Mouse (Mus musculus): ENCODE results near the gene Mlx. TPM values are rescaled to one million over a fixed set of nuclear protein-coding genes. Genes with fewer than 3 reads are reported as not detected.
A peak's percentile ranks its signal among the peaks of the same experiment; 100 is the strongest.

The Mlx gene
- polyA plus RNA-seq, 1 experiment from 2014 or later = 61.6 TPM

- Histone ChIP-seq H3K9ac (ENCODE audit: low read length) (no peak overlapping the region), H3K4me2 (ENCODE audit: low read depth) (no peak overlapping the region), H3K4me3 (ENCODE audit: low read depth, low read length) (no peak overlapping the region), H3K9me3 (ENCODE audit: control insufficient read depth, low read length) (no peaks in the 10 kb centered on the region), H3K27ac (ENCODE audit: low read depth, low read length) (no peak overlapping the region), H3K36me3 (ENCODE audit: control insufficient read depth, insufficient read depth, low read length) (peaks cover 2% of the 10 kb centered on the region), H3K4me1 (ENCODE audit: control insufficient read depth, insufficient read depth, low read length) (no peaks in the 10 kb centered on the region), H3K27me3 (ENCODE audit: control insufficient read depth, insufficient read depth, low read length) (no peaks in the 10 kb centered on the region)
- ATAC-seq (ENCODE audit: insufficient read depth, low FRiP score, low TSS enrichment) (no peak), DNase-seq (ENCODE audit: low spot score) (no peak)
- 95% methylated on average over 10 of the region's 10 CpGs for WGBS
These were observed 34.2 kb upstream of the Mlx start for GRCm38 (mm10) chr11:101052751-101053473.

- no peaks in the 10 kb centered on the region for H3K9me3 ChIP-seq (ENCODE audit: control insufficient read depth, low read length)
- H3K27ac ChIP-seq (ENCODE audit: low read depth, low read length) = no peak overlapping the region
- ATAC-seq (ENCODE audit: insufficient read depth, low FRiP score, low TSS enrichment) (no peak), DNase-seq (ENCODE audit: low spot score) (no peak)
- no peak overlapping the region for H3K9ac ChIP-seq (ENCODE audit: low read length)
- 93% methylated on average over 1 of the region's 1 CpGs for WGBS
- no peaks in the 10 kb centered on the region for H3K27me3 ChIP-seq (ENCODE audit: control insufficient read depth, insufficient read depth, low read length)
- peaks cover 2% of the 10 kb centered on the region for H3K36me3 ChIP-seq (ENCODE audit: control insufficient read depth, insufficient read depth, low read length)
- no peaks in the 10 kb centered on the region for H3K4me1 ChIP-seq (ENCODE audit: control insufficient read depth, insufficient read depth, low read length)
- H3K4me2 ChIP-seq (ENCODE audit: low read depth) = no peak overlapping the region
- H3K4me3 ChIP-seq (ENCODE audit: low read depth, low read length) = no peak overlapping the region
These were observed 33.1 kb upstream of the Mlx start for GRCm38 (mm10) chr11:101053974-101054373.

GRCm38 (mm10) chr11:101055418-101055817, 31.7 kb upstream of the Mlx start:
- H3K27me3 ChIP-seq (ENCODE audit: control insufficient read depth, insufficient read depth, low read length) = no peaks in the 10 kb centered on the region
- ATAC-seq (ENCODE audit: insufficient read depth, low FRiP score, low TSS enrichment) (no peak), DNase-seq (ENCODE audit: low spot score) (no peak)
- H3K9me3 ChIP-seq (ENCODE audit: control insufficient read depth, low read length) = no peaks in the 10 kb centered on the region
- H3K36me3 ChIP-seq (ENCODE audit: control insufficient read depth, insufficient read depth, low read length) = peaks cover 2% of the 10 kb centered on the region
- no peak overlapping the region for H3K4me3 ChIP-seq (ENCODE audit: low read depth, low read length)
- H3K4me2 ChIP-seq (ENCODE audit: low read depth) = no peak overlapping the region
- no peak overlapping the region for H3K27ac ChIP-seq (ENCODE audit: low read depth, low read length)
- no peaks in the 10 kb centered on the region for H3K4me1 ChIP-seq (ENCODE audit: control insufficient read depth, insufficient read depth, low read length)
- H3K9ac ChIP-seq (ENCODE audit: low read length) = no peak overlapping the region
- WGBS = 86% methylated on average over 14 of the region's 14 CpGs

GRCm38 (mm10) chr11:101056885-101057284, 30.2 kb upstream of the Mlx start:
- WGBS = 61% methylated on average over 8 of the region's 8 CpGs
- Histone ChIP-seq H3K9me3 (ENCODE audit: control insufficient read depth, low read length) (no peaks in the 10 kb centered on the region), H3K27ac (ENCODE audit: low read depth, low read length) (no peak overlapping the region), H3K9ac (ENCODE audit: low read length) (no peak overlapping the region), H3K4me2 (ENCODE audit: low read depth) (no peak overlapping the region), H3K4me3 (ENCODE audit: low read depth, low read length) (no peak overlapping the region), H3K27me3 (ENCODE audit: control insufficient read depth, insufficient read depth, low read length) (no peaks in the 10 kb centered on the region), H3K4me1 (ENCODE audit: control insufficient read depth, insufficient read depth, low read length) (no peaks in the 10 kb centered on the region), H3K36me3 (ENCODE audit: control insufficient read depth, insufficient read depth, low read length) (peaks cover 2% of the 10 kb centered on the region)
- ATAC-seq (ENCODE audit: insufficient read depth, low FRiP score, low TSS enrichment) = no peak
- no peak for DNase-seq (ENCODE audit: low spot score)

- H3K36me3 ChIP-seq (ENCODE audit: control insufficient read depth, insufficient read depth, low read length) = peaks cover 5% of the 10 kb centered on the region
- H3K27me3 ChIP-seq (ENCODE audit: control insufficient read depth, insufficient read depth, low read length) = no peaks in the 10 kb centered on the region
- no peak overlapping the region for H3K4me2 ChIP-seq (ENCODE audit: low read depth)
- DNase-seq (ENCODE audit: low spot score) = peak; percentile 81
- 45% methylated on average over 5 of the region's 5 CpGs for WGBS
- no peaks in the 10 kb centered on the region for H3K9me3 ChIP-seq (ENCODE audit: control insufficient read depth, low read length)
- H3K9ac ChIP-seq (ENCODE audit: low read length) = no peak overlapping the region
- ATAC-seq (ENCODE audit: insufficient read depth, low FRiP score, low TSS enrichment) = no peak
- no peaks in the 10 kb centered on the region; the same call in 1 of the 2 replicates for H3K4me1 ChIP-seq (ENCODE audit: control insufficient read depth, insufficient read depth, low read length)
- no peak overlapping the region for H3K4me3 ChIP-seq (ENCODE audit: low read depth, low read length)
- no peak overlapping the region for H3K27ac ChIP-seq (ENCODE audit: low read depth, low read length)
These were observed 29.2 kb upstream of the Mlx start for GRCm38 (mm10) chr11:101057860-101058259.

- H3K36me3 ChIP-seq (ENCODE audit: control insufficient read depth, insufficient read depth, low read length) = peaks cover 2% of the 10 kb centered on the region
- 73% methylated on average over 5 of the region's 5 CpGs for WGBS
These were observed 28.4 kb upstream of the Mlx start for GRCm38 (mm10) chr11:101058726-101059125.

GRCm38 (mm10) chr11:101059473-101059872, 27.6 kb upstream of the Mlx start:
- Histone ChIP-seq H3K9ac (ENCODE audit: low read length) (no peak overlapping the region), H3K4me3 (ENCODE audit: low read depth, low read length) (no peak overlapping the region), H3K9me3 (ENCODE audit: control insufficient read depth, low read length) (no peaks in the 10 kb centered on the region), H3K27me3 (ENCODE audit: control insufficient read depth, insufficient read depth, low read length) (no peaks in the 10 kb centered on the region), H3K4me1 (ENCODE audit: control insufficient read depth, insufficient read depth, low read length) (peaks cover 8% of the 10 kb centered on the region), H3K36me3 (ENCODE audit: control insufficient read depth, insufficient read depth, low read length) (peaks cover 2% of the 10 kb centered on the region), H3K27ac (ENCODE audit: low read depth, low read length) (no peak overlapping the region), H3K4me2 (ENCODE audit: low read depth) (no peak overlapping the region)
- DNase-seq (ENCODE audit: low spot score) (no peak), ATAC-seq (ENCODE audit: insufficient read depth, low FRiP score, low TSS enrichment) (no peak)
- WGBS = 83% methylated on average over 10 of the region's 10 CpGs

More at GRCm38 (mm10) chr11:101058726-101059125, 28.4 kb upstream of the Mlx start:
- no peak overlapping the region for H3K4me2 ChIP-seq (ENCODE audit: low read depth)
- H3K27me3 ChIP-seq (ENCODE audit: control insufficient read depth, insufficient read depth, low read length) = no peaks in the 10 kb centered on the region
- DNase-seq (ENCODE audit: low spot score) = no peak
- ATAC-seq (ENCODE audit: insufficient read depth, low FRiP score, low TSS enrichment) = no peak
- no peak overlapping the region for H3K27ac ChIP-seq (ENCODE audit: low read depth, low read length)
- peaks cover 8% of the 10 kb centered on the region for H3K4me1 ChIP-seq (ENCODE audit: control insufficient read depth, insufficient read depth, low read length)
- no peak overlapping the region for H3K9ac ChIP-seq (ENCODE audit: low read length)
- no peaks in the 10 kb centered on the region for H3K9me3 ChIP-seq (ENCODE audit: control insufficient read depth, low read length)
- no peak overlapping the region for H3K4me3 ChIP-seq (ENCODE audit: low read depth, low read length)

GRCm38 (mm10) chr11:101060126-101060525, 27.0 kb upstream of the Mlx start:
- Histone ChIP-seq H3K4me2 (ENCODE audit: low read depth) (no peak overlapping the region), H3K9me3 (ENCODE audit: control insufficient read depth, low read length) (no peaks in the 10 kb centered on the region), H3K9ac (ENCODE audit: low read length) (no peak overlapping the region), H3K36me3 (ENCODE audit: control insufficient read depth, insufficient read depth, low read length) (peaks cover 2% of the 10 kb centered on the region), H3K27ac (ENCODE audit: low read depth, low read length) (no peak overlapping the region), H3K27me3 (ENCODE audit: control insufficient read depth, insufficient read depth, low read length) (no peaks in the 10 kb centered on the region), H3K4me1 (ENCODE audit: control insufficient read depth, insufficient read depth, low read length) (peaks cover 8% of the 10 kb centered on the region), H3K4me3 (ENCODE audit: low read depth, low read length) (no peak overlapping the region)
- WGBS = 75% methylated on average over 8 of the region's 8 CpGs
- ATAC-seq (ENCODE audit: insufficient read depth, low FRiP score, low TSS enrichment) (no peak), DNase-seq (ENCODE audit: low spot score) (no peak)

- Histone ChIP-seq H3K4me2 (ENCODE audit: low read depth) (no peak overlapping the region), H3K4me1 (ENCODE audit: control insufficient read depth, insufficient read depth, low read length) (peaks cover 8% of the 10 kb centered on the region), H3K4me3 (ENCODE audit: low read depth, low read length) (no peak overlapping the region), H3K36me3 (ENCODE audit: control insufficient read depth, insufficient read depth, low read length) (peaks cover 2% of the 10 kb centered on the region), H3K27me3 (ENCODE audit: control insufficient read depth, insufficient read depth, low read length) (no peaks in the 10 kb centered on the region), H3K9ac (ENCODE audit: low read length) (no peak overlapping the region), H3K27ac (ENCODE audit: low read depth, low read length) (no peak overlapping the region), H3K9me3 (ENCODE audit: control insufficient read depth, low read length) (no peaks in the 10 kb centered on the region)
- no peak for ATAC-seq (ENCODE audit: insufficient read depth, low FRiP score, low TSS enrichment)
- no peak for DNase-seq (ENCODE audit: low spot score)
- 90% methylated on average over 5 of the region's 5 CpGs for WGBS
These were observed 26.0 kb upstream of the Mlx start for GRCm38 (mm10) chr11:101061049-101061448.

Data from neural tube, embryonic 11.5 days (tissue).